Mouse (Mus musculus): Measurements from ENCODE around the gene Dnajc30.
A peak's percentile ranks its signal among the peaks of the same experiment; 100 is the strongest.
"Not testable (repeated sequence)": the region's sequence is repeated elsewhere in the genome, so short reads cannot be mapped to it uniquely, and the experiment has no call there.

Dnajc30 gene

GRCm38 (mm10) chr5:135063629-135064381 lies at the start of gene Dnajc30:
Gene Dnajc30 (plus strand): TSS chr5:135064202.
- DNase-seq (ENCODE audit: low spot score in 2 of 2), result peak; percentile 87 to 96

- peak; percentile 69 to 82 for DNase-seq (ENCODE audit: low spot score in 2 of 2)
Observed at GRCm38 (mm10) chr5:135015497-135015896, 48.5 kb upstream of the Dnajc30 start.

GRCm38 (mm10) chr5:135016224-135016759 lies 47.7 kb upstream of the Dnajc30 start:
- DNase-seq (ENCODE audit: low spot score in 2 of 2), result no peak

- DNase-seq (ENCODE audit: low spot score in 2 of 2), result peak in 1 of 2 experiments; percentile 61
Observed at GRCm38 (mm10) chr5:135021814-135022213, 42.2 kb upstream of the Dnajc30 start.

- DNase-seq (ENCODE audit: low spot score in 2 of 2), result peak; percentile 76 to 86
Observed at GRCm38 (mm10) chr5:135023344-135024173, 40.4 kb upstream of the Dnajc30 start, which contains the start of gene Stx1a. Gene Stx1a (plus strand): TSS chr5:135023482.

GRCm38 (mm10) chr5:135024665-135025224 lies 39.3 kb upstream of the Dnajc30 start:
- no peak for DNase-seq (ENCODE audit: low spot score in 2 of 2)

- DNase-seq (ENCODE audit: low spot score in 2 of 2), result no peak
Observed at GRCm38 (mm10) chr5:135025899-135026298, 38.1 kb upstream of the Dnajc30 start.

- DNase-seq (ENCODE audit: low spot score in 2 of 2), result peak; percentile 44 to 52
Observed at GRCm38 (mm10) chr5:135029007-135029854, 34.8 kb upstream of the Dnajc30 start.

GRCm38 (mm10) chr5:135032581-135032980 lies 31.4 kb upstream of the Dnajc30 start:
- DNase-seq (ENCODE audit: low spot score in 2 of 2), result no peak

GRCm38 (mm10) chr5:135034593-135034992 lies 29.4 kb upstream of the Dnajc30 start:
- DNase-seq (ENCODE audit: low spot score in 2 of 2), result no peak

- DNase-seq (ENCODE audit: low spot score in 2 of 2), result no peak
Observed at GRCm38 (mm10) chr5:135035608-135036359, 28.2 kb upstream of the Dnajc30 start.

GRCm38 (mm10) chr5:135037946-135038345 lies 26.1 kb upstream of the Dnajc30 start:
- no peak for DNase-seq (ENCODE audit: low spot score in 2 of 2)

- DNase-seq (ENCODE audit: low spot score in 2 of 2), result no peak
Observed at GRCm38 (mm10) chr5:135039541-135039940, 24.5 kb upstream of the Dnajc30 start.

GRCm38 (mm10) chr5:135040059-135040458 lies 23.9 kb upstream of the Dnajc30 start:
- no peak for DNase-seq (ENCODE audit: low spot score in 2 of 2)

- DNase-seq (ENCODE audit: low spot score in 2 of 2), result no peak
Observed at GRCm38 (mm10) chr5:135040777-135041176, 23.2 kb upstream of the Dnajc30 start.

GRCm38 (mm10) chr5:135042105-135042788 lies 21.8 kb upstream of the Dnajc30 start:
- DNase-seq (ENCODE audit: low spot score in 2 of 2), result no peak

- no peak for DNase-seq (ENCODE audit: low spot score in 2 of 2)
Observed at GRCm38 (mm10) chr5:135044575-135044974, 19.4 kb upstream of the Dnajc30 start.

- DNase-seq (ENCODE audit: low spot score in 2 of 2), result no peak
Observed at GRCm38 (mm10) chr5:135048539-135048938, 15.5 kb upstream of the Dnajc30 start.

- DNase-seq (ENCODE audit: low spot score in 2 of 2), result not testable (repeated sequence)
Observed at GRCm38 (mm10) chr5:135049268-135049667, 14.7 kb upstream of the Dnajc30 start.

GRCm38 (mm10) chr5:135053356-135053755 lies 10.6 kb upstream of the Dnajc30 start:
- no peak for DNase-seq (ENCODE audit: low spot score in 2 of 2)

All from urinary bladder, postnatal 36 days (tissue).